Mouse (Mus musculus) ES-Bruce4 (cell line): ENCODE measurements around the gene Rbm33. TPM values are rescaled to one million over a fixed set of nuclear protein-coding genes. Genes with fewer than 3 reads are reported as not detected.
A peak's percentile ranks its signal among the peaks of the same experiment; 100 is the strongest.

Experiments
- H3K27ac ChIP-seq: 2 replicates; pipeline ENCODE4 v1.5.1; 2012; ENCODE audit warnings: low read length, inconsistent platforms; ENCODE audit not compliant: insufficient read depth
- H3K27me3 ChIP-seq: 2 replicates; pipeline ENCODE4 v1.6.1; 2012; ENCODE audit warnings: mild to moderate bottlenecking, low read length, inconsistent platforms; ENCODE audit not compliant: control insufficient read depth, poor library complexity, insufficient read depth, severe bottlenecking
- H3K36me3 ChIP-seq: 2 replicates; pipeline ENCODE4 v1.6.1; 2012; ENCODE audit warnings: inconsistent platforms, mild to moderate bottlenecking, low read length, moderate library complexity; ENCODE audit not compliant: control insufficient read depth, poor library complexity, insufficient read depth, severe bottlenecking
- H3K4me1 ChIP-seq: one replicate; pipeline ENCODE4 v1.8.1; 2011; ENCODE audit warnings: low read length; ENCODE audit not compliant: control insufficient read depth, insufficient read depth
- H3K4me3 ChIP-seq: 2 replicates; pipeline ENCODE4 v1.5.1; 2011; ENCODE audit warnings: low read depth, mild to moderate bottlenecking, low read length
- H3K9ac ChIP-seq: 2 replicates; pipeline ENCODE4 v1.6.1; 2012; ENCODE audit warnings: low read depth, mild to moderate bottlenecking, inconsistent platforms; ENCODE audit not compliant: poor library complexity, severe bottlenecking
- H3K9me3 ChIP-seq: replicated peaks from 2 replicates; pipeline ENCODE4 v1.6.1; 2012; ENCODE audit warnings: mild to moderate bottlenecking, low read length, inconsistent platforms; ENCODE audit not compliant: control insufficient read depth, poor library complexity, insufficient read depth, severe bottlenecking
- CTCF ChIP-seq: IDR thresholded peaks from one replicate; pipeline ENCODE4 v1.8.1; 2011; ENCODE audit warnings: low read depth, low read length
- EP300 ChIP-seq: IDR thresholded peaks from 2 replicates; pipeline ENCODE4 v1.6.1; 2011; ENCODE audit warnings: low read depth, low read length; ENCODE audit not compliant: insufficient read depth
- POLR2A ChIP-seq: IDR thresholded peaks from one replicate; pipeline ENCODE4 v1.8.1; 2011; ENCODE audit warnings: low read length; ENCODE audit not compliant: insufficient read depth
- polyA plus RNA-seq: library from polyadenylated mRNA; stranded (reverse); fragments of >200 nt; gene quantifications from 2 replicates; pipeline ENCODE4 v1.2.4, GENCODE M21; 2011; ENCODE audit warnings: low read depth; ENCODE audit not compliant: missing spikeins, insufficient read depth, insufficient read length

Rbm33 gene
- polyA plus RNA-seq = 60.2 and 61.6 TPM in 2 replicates

GRCm38 (mm10) chr5:28316722-28317245, at the start of gene Rbm33:
Gene Rbm33, plus strand, starts transcription at chr5:28317121.
- Histone ChIP-seq H3K27ac (peak within 1 kb of the TSS; percentile 73), H3K9me3 (no peaks in the 10 kb centered on the region), H3K36me3 (no peaks in the 10 kb centered on the region; the same call in 1 of the 2 replicates), H3K4me3 (peak within 1 kb of the TSS; percentile 67), H3K27me3 (no peaks in the 10 kb centered on the region; the same call in 1 of the 2 replicates), H3K4me1 (no peaks in the 10 kb centered on the region), H3K9ac (peak within 1 kb of the TSS; percentile 100)
- no peak for TF ChIP-seq EP300
- TF ChIP-seq POLR2A = peak; percentile 99

- no peak overlapping the region for H3K4me3 ChIP-seq
- no peaks in the 10 kb centered on the region for H3K9me3 ChIP-seq
- H3K9ac ChIP-seq = no peak overlapping the region
- H3K36me3 ChIP-seq = no peaks in the 10 kb centered on the region
- no peak overlapping the region for H3K27ac ChIP-seq
- TF ChIP-seq POLR2A (no peak), CTCF (no peak), EP300 (no peak)
- no peaks in the 10 kb centered on the region for H3K4me1 ChIP-seq
- no peaks in the 10 kb centered on the region for H3K27me3 ChIP-seq
Measured at GRCm38 (mm10) chr5:28267576-28267975, 49.3 kb upstream of the Rbm33 start.

GRCm38 (mm10) chr5:28269469-28269991, 47.4 kb upstream of the Rbm33 start:
- Histone ChIP-seq H3K27me3 (no peaks in the 10 kb centered on the region), H3K36me3 (no peaks in the 10 kb centered on the region), H3K27ac (no peak overlapping the region), H3K9ac (no peak overlapping the region), H3K9me3 (no peaks in the 10 kb centered on the region), H3K4me3 (no peak overlapping the region), H3K4me1 (no peaks in the 10 kb centered on the region)
- TF ChIP-seq CTCF (no peak), EP300 (no peak)

- Histone ChIP-seq H3K9me3 (no peaks in the 10 kb centered on the region), H3K36me3 (no peaks in the 10 kb centered on the region), H3K27ac (no peak overlapping the region), H3K4me3 (no peak overlapping the region), H3K27me3 (no peaks in the 10 kb centered on the region), H3K4me1 (no peaks in the 10 kb centered on the region), H3K9ac (no peak overlapping the region)
- TF ChIP-seq EP300 = no peak
- no peak for TF ChIP-seq POLR2A
- TF ChIP-seq CTCF = no peak
Measured at GRCm38 (mm10) chr5:28272836-28273235, 44.1 kb upstream of the Rbm33 start.

GRCm38 (mm10) chr5:28277279-28277678, 39.6 kb upstream of the Rbm33 start:
- Histone ChIP-seq H3K27ac (no peak overlapping the region), H3K9me3 (no peaks in the 10 kb centered on the region), H3K36me3 (no peaks in the 10 kb centered on the region), H3K9ac (no peak overlapping the region), H3K4me1 (no peaks in the 10 kb centered on the region), H3K27me3 (no peaks in the 10 kb centered on the region), H3K4me3 (no peak overlapping the region)
- TF ChIP-seq EP300 (no peak), POLR2A (no peak), CTCF (no peak)

- no peaks in the 10 kb centered on the region for H3K9me3 ChIP-seq
- H3K4me3 ChIP-seq = no peak overlapping the region
- no peaks in the 10 kb centered on the region for H3K4me1 ChIP-seq
- H3K27ac ChIP-seq = no peak overlapping the region
- no peak for TF ChIP-seq POLR2A
- TF ChIP-seq CTCF = no peak
- TF ChIP-seq EP300 = no peak
- no peaks in the 10 kb centered on the region for H3K36me3 ChIP-seq
- H3K9ac ChIP-seq = no peak overlapping the region
- no peaks in the 10 kb centered on the region; the same call in 1 of the 2 replicates for H3K27me3 ChIP-seq
Measured at GRCm38 (mm10) chr5:28289111-28289510, 27.8 kb upstream of the Rbm33 start.
